Mouse (Mus musculus) cerebellum, adult 9-11 months (tissue): Measurements from ENCODE around the gene A730071L15Rik.
A peak's percentile ranks its signal among the peaks of the same experiment; 100 is the strongest.

Experiments used
- DNase-seq: peaks from one replicate; pipeline ENCODE4 v3.0.0; 2022

Gene A730071L15Rik

DNA sequence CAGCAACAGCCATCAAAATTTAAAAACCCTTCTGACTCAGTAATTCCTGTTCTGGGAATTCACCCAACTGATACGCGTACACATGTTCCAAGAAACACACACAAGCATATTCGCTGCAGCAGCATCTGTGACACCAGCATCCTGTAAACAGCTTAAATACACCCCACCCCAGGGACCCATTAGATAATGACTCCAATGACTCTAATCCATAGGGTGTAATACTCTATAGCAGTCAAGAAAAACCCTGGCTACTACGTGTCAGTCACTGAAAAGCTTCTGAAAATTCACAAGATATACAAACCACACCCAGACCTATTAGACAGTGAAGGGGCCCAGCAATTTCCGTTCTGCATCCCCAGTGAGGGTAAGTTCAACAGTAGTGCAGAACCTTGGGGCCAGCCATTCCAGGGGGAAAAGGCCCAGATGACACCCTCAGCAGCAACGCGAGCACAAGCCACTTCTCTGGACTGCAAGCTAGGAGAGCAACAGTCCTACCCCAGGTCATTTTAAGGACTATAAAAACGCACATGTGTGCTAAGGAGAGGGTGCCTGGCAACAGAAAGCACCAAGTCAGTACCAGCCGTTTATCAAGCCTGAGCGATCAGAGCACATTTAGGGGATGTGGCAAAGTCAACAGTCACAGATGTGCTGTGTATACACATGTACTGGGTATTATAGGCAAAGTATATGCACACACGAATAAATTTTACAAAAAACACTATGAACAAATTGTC, 15.5 kb upstream of the A730071L15Rik start:
- no peak for DNase-seq

- DNase-seq, result no peak
Measured at GRCm38 (mm10) chr11:6187399-6187798, 12.4 kb upstream of the A730071L15Rik start.

DNA sequence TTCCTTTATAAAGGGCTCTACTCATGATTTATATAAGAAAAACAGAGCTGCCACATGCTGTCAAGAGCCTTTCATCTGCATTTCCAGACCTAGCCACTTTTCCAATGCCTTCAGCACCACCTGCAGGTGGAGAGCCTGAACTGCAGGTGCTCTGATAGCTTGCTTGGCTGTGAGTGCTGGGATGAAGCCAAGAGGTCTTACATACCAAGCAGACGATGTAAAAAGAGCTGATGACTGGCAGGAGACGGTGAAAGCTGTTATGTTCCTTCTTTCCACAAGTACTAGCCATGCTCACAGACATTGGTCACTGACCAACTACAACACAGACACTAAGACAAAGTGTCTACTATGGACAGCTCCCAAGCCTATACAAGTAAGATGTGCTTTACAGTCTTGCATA, 12.0 kb upstream of the A730071L15Rik start:
- peak; percentile 96 for DNase-seq

- no peak for DNase-seq
Measured at GRCm38 (mm10) chr11:6196780-6197179, 3.0 kb upstream of the A730071L15Rik start.

DNA sequence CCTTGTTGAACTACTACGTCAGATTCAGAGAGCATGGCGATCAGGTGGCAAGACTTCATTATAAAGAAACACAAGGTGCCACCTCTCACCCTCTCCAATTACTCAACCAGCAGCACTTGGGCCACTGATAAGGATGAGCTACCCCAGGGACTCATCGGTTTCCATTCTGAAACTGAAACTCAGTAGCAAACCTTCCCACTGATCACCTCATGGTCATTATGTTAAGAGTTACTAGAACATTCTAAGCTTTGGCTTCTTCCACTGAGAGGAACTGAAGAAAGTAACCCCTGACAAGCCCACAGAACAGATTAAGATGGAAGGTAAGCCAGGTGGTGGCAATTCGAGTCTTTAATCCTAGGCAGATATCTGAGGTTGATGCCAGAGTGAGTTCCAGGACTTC, 1.4 kb upstream of the A730071L15Rik start:
- DNase-seq, result no peak

DNA sequence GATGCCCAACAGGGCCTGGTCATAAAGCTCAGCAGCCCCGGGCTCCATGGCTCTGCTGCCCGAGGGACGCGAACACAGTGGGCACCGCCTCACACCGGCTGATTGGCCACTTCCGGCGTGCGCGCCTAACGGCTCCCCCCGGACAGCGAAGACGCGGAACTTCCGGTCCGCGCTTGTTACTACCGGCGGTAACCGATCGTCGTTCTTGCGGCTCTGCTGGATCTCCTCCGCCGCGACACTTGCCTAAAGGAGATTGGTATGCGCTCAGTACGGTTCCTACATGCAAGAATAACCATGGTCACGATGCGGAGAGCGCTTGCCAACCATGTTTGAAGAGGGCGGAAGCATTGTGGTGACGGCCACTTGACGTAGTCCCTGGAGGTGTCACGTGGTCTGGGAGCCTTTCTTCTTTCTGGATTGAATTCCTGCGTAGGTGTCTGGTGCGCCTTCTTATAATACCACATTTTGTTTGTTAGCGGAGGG, 299 bp downstream of the A730071L15Rik start, which contains the start of gene Nudcd3:
Nudcd3 (minus strand) TSS at position 329 of the 483 bp plus-strand sequence.
- peak; percentile 90 for DNase-seq

- no peak for DNase-seq
Measured at GRCm38 (mm10) chr11:6200570-6200969, 741 bp downstream of the A730071L15Rik start.

- DNase-seq, result no peak
Measured at GRCm38 (mm10) chr11:6207090-6207489, 7.3 kb downstream of the A730071L15Rik start.

DNA sequence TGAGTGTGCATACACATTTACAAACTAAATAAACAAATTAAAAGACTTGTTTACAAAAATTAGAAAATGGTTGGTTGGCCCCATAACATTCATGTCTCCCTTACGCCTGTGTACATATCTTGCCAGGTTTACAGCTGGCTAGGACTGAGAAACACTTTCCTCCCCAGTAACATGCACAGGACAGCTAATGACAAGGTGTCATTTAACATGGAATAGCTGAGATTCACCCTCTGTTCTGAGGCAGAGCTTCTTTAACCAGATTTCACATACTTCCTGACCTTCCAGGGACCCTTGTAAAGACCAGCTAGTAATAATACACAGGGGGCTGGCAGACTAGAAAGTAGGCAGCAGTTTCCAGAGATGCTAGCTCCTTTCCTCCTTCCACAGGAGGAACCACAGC, 8.3 kb downstream of the A730071L15Rik start:
- DNase-seq, result no peak

GRCm38 (mm10) chr11:6216834-6217233, 17.0 kb downstream of the A730071L15Rik start:
- DNase-seq, result no peak

DNA sequence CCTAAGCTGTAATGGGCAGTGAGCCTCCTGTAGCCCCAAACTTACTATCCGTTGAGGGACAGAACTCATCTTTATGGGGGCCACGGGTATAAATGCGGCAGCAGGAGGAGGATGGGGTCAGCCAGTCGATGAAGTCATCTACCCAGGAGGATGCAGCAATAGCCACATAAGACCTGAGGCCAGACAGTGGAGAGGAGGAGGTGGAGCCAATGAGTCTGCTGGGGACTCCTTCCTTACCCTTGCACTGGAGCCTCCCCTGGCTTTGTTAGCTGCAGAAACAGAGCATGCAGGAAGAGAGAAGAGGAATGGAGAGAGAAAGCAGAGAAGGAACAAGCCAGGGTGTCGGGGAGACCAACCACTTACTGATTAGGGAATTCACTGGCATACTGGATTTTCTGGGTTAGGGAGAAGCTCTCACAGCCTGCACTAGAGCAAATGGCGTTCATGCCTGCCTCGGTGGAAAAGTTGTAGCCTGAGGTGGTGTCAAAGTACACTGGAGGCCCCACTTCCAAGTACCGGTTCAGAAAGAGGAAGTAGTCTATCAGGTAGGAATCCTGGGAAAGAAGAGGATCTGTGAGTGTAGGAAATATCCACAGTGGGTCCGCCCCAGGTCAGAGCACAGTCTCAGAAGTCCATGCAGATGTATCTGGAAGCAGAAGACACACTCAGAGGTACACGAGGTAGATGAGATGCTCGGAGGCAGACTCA, 18.5 kb downstream of the A730071L15Rik start:
- no peak for DNase-seq

DNA sequence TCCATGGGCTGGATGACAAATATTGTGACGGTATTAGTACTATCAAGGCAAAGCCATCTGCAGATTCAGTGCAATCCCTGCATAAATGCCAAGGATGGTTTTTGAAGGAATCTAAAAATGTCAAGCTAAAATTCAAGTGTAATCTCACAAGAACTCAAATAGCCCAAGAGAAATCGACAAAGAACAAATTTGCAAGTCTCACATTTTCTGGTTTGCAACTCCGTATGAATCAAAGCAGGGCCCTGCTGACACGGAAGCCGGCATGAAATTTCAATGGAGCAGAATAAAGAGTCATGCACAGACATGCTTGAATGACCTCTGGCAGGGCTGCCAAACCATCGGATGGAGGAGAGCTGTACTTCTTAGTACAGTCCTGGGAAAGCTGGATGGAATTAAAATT, 20.1 kb downstream of the A730071L15Rik start:
- DNase-seq, result no peak

GRCm38 (mm10) chr11:6222187-6222586, 22.4 kb downstream of the A730071L15Rik start:
- DNase-seq, result no peak

- no peak for DNase-seq
Measured at GRCm38 (mm10) chr11:6224541-6225229, 24.9 kb downstream of the A730071L15Rik start.

GRCm38 (mm10) chr11:6230012-6230411, 30.2 kb downstream of the A730071L15Rik start, which contains the start of gene Npc1l1:
TSS of gene Npc1l1 (minus strand) at chr11:6230143.
- no peak for DNase-seq

DNA sequence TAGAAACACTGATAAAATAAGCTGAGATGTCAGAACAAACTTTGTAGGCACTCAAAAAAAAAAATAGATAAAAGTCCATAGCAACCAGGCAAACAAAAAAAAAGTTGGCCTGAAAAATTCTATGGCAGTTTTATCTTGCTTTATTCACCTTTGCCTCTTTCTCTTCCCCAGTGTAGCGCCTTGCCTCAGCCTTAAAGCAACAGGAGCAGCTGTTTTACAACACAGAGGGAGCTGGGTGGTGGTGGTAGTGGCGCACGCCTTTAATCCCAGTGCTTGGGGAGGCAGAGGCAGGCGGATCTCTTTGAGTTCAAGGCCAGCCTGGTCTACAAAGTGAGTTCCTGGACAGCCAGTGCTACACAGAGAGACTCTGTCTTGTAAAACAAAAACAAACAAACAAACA, 33.2 kb downstream of the A730071L15Rik start:
- no peak for DNase-seq

DNA sequence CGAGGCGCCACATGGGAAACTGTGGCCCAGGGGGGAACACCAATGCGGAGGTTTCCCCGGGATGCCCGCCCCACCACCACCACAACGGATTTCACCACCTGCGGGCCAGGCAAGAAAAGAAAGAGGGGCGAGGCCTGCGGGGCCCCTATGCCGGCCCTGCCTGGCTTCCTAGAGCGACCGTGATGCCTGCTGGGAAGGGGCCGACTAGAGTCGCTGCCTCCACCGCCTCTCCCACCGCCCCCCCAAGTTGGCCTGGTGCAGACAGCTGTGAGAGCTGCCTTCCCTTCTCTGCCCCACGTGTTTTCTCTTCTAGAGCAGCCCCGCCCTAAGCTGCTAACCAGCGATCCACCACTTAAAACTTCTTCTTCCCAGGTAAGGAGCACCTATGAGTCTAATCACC, 44.9 kb downstream of the A730071L15Rik start:
- no peak for DNase-seq
